Mouse (Mus musculus): ENCODE results near the gene Fn3krp.

DNA sequence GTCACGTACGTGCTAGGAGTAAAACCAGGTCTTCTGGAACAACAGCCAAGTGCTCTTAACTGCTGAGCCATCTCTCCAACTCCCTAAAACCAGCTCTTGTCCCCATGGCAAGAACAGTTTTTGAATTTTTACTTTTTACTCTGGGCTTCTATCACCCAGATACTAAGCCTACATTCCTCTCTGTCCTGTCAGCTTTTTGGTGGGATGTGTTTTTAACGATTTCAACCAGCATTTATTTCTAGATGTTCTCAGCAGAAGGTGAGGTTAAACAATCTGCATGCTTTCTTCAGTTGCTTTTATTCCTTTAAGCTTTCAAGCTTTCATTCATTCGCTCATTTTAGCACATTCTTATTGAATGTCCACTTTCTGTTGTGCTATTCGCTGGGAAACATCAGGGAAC is 3.2 kb upstream of the Fn3krp start:
- TF ChIP-seq POLR2A (IDR thresholded peaks at IDR 0.05; ENCODE audit: control insufficient read depth in 1 of 2, insufficient read depth in 1 of 2, low read depth in 1 of 2, low read length in 2 of 2, poor library complexity in 1 of 2) (no peak), TAL1 (IDR thresholded peaks at IDR 0.05; ENCODE audit: low read length) (no peak), TBP (IDR thresholded peaks at IDR 0.05; ENCODE audit: low read depth, low read length) (no peak), CHD1 (IDR thresholded peaks at IDR 0.05; ENCODE audit: low read depth, low read length) (no peak), CHD2 (IDR thresholded peaks at IDR 0.05; ENCODE audit: low read length) (no peak)

All from MEL (cell line).